Mouse (Mus musculus): Measurements from ENCODE around the gene Smurf1.

- TF ChIP-seq EP300 (optimal IDR thresholded peaks at IDR 0.05) (no peak), CTCF (IDR thresholded peaks at IDR 0.05; ENCODE audit: low read depth) (no peak)
Measured at GRCm38 (mm10) chr5:144831840-144832469, 133.7 kb downstream of the Smurf1 start.
